Mouse (Mus musculus) gastrocnemius, postnatal 36 days (tissue): ENCODE measurements around the gene Tmem54. TPM values are rescaled to one million over a fixed set of nuclear protein-coding genes. Genes with fewer than 3 reads are reported as not detected.
A peak's percentile ranks its signal among the peaks of the same experiment; 100 is the strongest.

ENCODE experiments used
- DNase-seq, 2 experiments: peaks; one replicate each; pipeline ENCODE4 v3.0.0; 2022
- intact Hi-C: fragments of 180-260 bp; cut with DNase I; formaldehyde crosslinking; loops from one replicate; pipeline ENCODE4 v1.15.1; 2025
- total RNA-seq, 2 experiments: library from RNA; stranded (reverse); gene quantifications; 2 replicates each; pipeline ENCODE4 v1.2.3; 2021

Gene Tmem54
- total RNA-seq, 2 experiments from 2014 or later, result not detected

DNA sequence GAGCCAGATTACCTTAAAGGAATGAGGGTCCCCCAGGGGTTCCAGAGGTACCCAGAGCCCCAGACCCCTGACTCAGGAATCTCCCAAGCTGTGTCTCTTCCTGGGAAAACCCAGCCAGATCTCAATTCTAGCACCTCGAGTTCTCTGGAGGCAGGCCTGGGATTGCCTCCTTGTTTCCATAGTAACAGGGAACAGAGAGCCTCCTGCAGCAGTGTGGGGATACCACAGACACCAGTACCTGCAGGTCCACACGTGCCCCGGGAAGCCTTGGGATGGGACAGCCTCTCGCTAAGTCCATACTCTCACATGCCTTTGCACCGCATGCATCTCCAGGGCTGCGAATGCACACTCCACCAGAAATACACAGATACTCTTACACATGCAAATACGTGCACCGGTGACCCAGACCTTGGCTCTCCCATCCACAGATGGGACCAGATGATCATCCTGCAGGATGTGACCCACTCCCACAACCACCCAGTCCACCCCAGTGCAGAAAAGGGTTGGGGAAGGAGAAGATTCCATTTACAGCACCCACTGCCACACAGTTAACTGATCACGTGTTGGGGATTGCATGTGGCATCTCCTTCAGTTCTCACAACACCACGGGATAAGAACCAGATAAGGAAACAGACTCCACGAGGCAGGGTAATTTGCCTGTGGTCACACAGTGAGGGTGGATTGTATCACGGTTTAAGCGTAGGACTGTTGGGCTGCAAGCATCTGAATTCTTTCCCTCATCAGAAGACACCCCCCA, 23.4 kb downstream of the Tmem54 start:
- intact Hi-C loops, result no loop called here
- no peak for DNase-seq

DNA sequence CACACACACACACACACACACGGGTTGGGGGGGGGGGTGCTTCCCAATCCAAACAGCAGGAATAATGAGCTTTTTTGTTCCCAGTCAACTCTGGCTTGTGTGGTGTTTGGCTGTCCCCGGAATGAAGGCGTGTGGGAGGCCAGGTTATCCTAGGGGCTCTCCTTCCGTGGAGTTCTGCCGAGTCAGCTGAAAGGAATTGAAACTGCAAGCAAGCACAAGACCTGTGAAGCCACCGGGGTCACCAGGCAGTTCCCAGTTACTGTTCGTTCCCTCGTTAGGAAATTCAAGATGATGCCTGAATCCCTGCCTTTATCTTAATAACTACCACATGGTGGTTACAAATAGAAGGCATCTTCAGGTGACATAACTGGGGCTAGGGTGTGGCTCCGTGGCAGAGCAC, 24.0 kb downstream of the Tmem54 start:
- intact Hi-C loops, result no loop called here
- no peak for DNase-seq

GRCm38 (mm10) chr4:129130149-129130548, 24.8 kb downstream of the Tmem54 start:
- intact Hi-C loops, result loop anchor here (10.0 kb wide), 1 partner anchor 325 kb away; no protein-coding TSS in a partner anchor
- DNase-seq, result no peak

- intact Hi-C loops, result loop anchor here (10.0 kb wide), 1 partner anchor 324 kb away; no protein-coding TSS in a partner anchor
- DNase-seq, result no peak
Observed at GRCm38 (mm10) chr4:129130755-129131303, 25.5 kb downstream of the Tmem54 start.

- peak; percentile 56 to 65 for DNase-seq
- intact Hi-C loops, result loop anchor here (2.0 to 10.0 kb wide), 3 partner anchors 42 to 320 kb away; no protein-coding TSS in a partner anchor
Observed at GRCm38 (mm10) chr4:129134799-129135585, 29.6 kb downstream of the Tmem54 start.

DNA sequence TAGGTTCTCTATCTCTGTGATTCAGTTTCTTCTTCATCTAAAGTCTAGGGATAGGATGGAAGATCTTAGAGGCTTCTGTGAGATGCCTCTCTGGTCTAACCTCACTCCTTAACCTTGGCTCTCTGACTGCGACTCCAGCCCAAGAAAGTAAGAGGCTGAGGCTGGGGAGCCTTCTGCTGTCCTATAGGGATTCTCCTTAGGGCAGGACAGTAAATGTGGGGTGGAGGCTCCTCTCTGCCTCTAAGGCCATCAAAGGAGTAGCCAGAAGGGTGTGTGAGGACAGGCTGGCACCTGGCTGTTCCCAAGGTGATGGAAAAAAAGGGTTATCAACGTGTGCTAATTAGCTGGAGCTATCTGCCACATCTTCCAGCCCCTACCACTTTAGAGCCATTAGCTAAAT, 30.3 kb downstream of the Tmem54 start:
- intact Hi-C loops, result loop anchor here (2.0 to 10.0 kb wide), 3 partner anchors 41 to 319 kb away; no protein-coding TSS in a partner anchor
- DNase-seq, result no peak

DNA sequence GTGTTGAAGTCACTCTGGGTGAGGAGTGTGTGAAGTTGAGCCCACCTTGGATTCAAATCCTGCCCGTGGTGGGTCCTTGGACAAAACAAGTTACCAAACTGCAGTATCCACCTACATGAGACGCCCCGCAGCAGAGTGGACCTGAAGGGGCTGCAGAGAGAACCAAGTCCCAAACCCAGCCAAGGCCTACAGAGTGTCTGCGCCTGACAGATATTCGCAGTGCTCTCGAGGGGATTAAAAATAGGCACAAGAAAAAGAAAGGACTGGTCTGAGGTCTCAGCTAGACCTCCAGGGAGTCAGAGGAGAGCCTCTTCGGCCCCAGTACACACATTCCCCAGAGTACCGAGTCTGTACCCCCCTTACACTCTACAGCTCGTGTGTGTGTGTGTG, 30.8 kb downstream of the Tmem54 start:
- intact Hi-C loops, result loop anchor here (10.0 kb wide), 1 partner anchor 319 kb away; no protein-coding TSS in a partner anchor
- DNase-seq, result no peak

DNA sequence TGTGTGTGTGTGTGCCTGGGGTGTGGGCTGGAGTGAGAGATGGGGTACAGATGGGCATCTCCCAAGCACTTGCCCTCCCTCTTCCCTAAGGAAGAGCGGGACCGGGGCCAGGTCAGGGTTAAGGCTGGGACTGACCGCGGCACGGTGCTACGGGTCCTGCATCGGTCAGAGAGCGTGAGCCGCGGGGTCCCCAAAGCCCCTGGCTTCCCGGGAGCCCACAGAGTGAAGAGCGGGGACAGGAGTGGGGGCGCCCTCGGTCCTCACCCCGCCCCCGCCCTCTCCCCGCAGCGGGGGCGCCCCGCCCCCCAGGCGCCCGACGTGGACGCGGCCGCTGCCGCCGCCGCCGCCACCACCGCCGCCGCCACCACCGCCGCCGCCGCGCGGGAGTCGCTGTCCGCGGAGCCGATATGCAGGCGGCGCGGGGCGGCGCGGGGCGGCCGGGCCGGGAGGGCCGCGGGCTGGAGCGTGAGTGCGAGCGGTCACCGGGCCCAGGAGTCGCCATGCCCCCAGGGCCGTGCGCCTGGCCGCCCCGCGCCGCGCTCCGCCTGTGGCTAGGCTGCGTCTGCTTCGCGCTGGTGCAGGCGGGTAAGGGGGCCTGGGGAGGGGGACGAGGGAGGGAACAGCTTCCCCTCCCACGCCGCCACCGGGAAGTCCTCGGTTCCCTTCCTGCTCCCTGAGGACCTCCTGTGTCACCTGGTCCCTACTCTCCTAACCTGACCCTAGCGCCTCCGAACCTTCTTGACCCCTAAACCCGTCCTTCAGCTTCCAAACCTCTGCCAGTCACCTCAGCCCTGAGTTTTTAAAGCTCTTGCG, 31.4 kb downstream of the Tmem54 start, which contains the start of gene Fndc5:
TSS of gene Fndc5 (plus strand) at position 421 of the 813 bp plus-strand sequence.
- intact Hi-C loops, result loop anchor here (10.0 kb wide), 1 partner anchor 318 kb away; no protein-coding TSS in a partner anchor

DNA sequence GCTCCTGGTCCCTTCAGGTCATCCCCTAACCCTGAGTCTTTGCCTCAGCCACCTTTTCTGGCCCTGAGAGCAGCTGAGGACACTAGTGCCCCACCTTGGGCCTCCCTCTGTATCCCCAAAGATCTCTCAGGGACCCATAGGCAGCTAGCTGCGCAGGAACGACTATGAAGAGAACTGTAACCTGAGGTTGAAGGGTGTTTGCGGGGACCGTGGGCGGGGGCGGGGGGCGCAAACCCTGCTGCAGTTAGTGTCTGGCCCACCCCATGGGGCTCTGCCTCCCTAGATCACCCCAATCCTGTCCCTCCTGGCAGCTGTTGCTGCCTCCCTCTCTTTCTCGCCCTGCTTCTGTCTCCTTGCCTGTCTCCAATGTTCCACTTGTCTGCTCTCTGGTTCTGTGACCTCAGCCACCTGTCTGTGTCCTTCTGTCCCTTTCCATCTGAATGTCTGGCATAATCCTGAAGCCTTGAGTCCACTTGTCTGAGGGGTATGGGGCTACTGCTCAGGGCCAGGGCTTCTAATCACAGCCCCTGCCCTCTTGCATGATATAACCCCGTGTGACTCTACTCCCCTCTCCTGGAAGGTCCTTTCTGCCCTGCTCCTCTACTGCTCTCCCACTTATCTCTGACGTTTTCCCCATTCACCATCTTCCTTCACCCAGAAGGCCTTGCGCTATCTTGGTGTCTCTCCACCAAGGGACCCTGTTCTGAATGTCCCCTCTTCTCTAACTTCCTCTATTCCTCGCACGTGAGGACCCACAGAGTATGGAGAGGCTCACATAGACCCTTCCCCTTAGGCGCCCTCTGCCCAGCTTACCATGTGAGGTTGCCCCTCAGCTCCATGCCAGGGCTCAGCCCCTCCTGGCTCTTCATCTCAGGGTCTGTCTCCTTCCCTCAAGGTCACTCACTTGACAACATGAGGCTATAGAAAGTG, 32.3 kb downstream of the Tmem54 start:
- intact Hi-C loops, result loop anchor here (10.0 kb wide), 1 partner anchor 317 kb away; no protein-coding TSS in a partner anchor
- DNase-seq, result no peak

More for the DNA sequence above, 31.4 kb downstream of the Tmem54 start, which contains the start of gene Fndc5:
- no peak for DNase-seq

GRCm38 (mm10) chr4:129139642-129140041, 34.3 kb downstream of the Tmem54 start:
- intact Hi-C loops, result loop anchor here (10.0 kb wide), 1 partner anchor 315 kb away; no protein-coding TSS in a partner anchor
- no peak for DNase-seq

DNA sequence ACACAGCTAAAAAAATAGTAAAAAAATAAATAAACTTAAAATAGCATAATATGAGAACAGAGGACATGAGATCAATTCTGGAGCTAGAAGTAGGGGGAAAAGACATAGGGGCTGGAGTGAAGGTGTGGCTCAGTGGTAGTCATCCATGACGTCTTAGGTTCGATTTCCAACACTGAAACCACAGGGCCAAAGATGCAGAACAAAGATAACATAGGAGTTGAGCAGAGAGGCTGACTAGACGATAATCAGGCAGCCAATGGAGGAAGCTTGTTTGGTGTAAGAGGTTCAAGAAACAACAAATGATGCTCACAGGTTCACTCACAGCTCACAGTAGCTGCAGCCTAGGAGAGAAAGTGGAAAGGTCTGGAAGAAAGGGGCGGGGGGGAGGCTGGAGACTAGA, 35.5 kb downstream of the Tmem54 start:
- DNase-seq, result no peak
- intact Hi-C loops, result no loop called here

- DNase-seq, result no peak
Observed at GRCm38 (mm10) chr4:129141560-129142438, 36.5 kb downstream of the Tmem54 start.

GRCm38 (mm10) chr4:129142439-129143045, 37.2 kb downstream of the Tmem54 start:
- DNase-seq, result no peak
- intact Hi-C loops, result no loop called here

More at GRCm38 (mm10) chr4:129141560-129142438, 36.5 kb downstream of the Tmem54 start:
- intact Hi-C loops, result no loop called here

DNA sequence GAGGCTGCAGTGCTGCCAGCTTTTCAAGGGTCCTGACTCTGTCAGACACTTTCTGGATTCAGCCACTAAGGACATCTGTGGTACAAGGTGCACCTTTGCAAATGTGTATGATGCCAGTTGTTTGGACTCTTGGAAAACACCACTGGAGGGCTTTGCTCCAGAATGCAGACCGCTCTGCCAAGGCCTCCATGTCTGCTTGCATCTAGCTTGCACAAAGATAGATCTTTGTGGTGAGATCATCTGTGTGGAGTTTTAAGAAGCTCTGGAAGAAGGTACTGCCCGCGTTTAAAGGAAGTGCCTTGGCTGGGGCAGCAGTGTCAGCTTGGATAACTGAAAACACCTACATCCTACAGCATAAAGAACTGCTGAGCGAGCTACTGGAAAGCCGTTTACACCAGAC, 38.2 kb downstream of the Tmem54 start:
- DNase-seq, result no peak
- intact Hi-C loops, result no loop called here

- intact Hi-C loops, result no loop called here
- no peak for DNase-seq
Observed at GRCm38 (mm10) chr4:129144401-129145367, 39.3 kb downstream of the Tmem54 start.

DNA sequence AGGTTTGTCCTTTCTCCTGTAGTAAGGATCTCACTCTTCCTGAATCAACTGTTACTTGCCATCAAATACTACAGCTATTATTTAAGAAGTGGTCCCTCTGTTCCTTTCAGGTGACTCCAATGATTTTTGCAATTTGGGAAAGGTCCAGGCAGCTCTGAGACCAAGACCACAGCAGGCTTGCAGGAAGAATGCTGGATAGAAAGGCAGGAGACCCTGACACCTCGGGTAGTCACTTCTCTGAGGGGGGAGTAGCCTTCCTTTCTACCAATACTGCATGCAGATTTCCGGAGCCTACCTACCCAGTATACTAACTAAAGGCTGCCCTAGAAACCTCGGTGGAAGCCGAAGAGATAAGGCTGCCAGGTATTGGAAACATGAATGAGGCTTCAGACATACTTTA, 40.1 kb downstream of the Tmem54 start:
- intact Hi-C loops, result no loop called here
- no peak for DNase-seq
